Mouse (Mus musculus) E14TG2a.4 (cell line): Measurements from ENCODE around the gene Srcin1.

Source experiments
- H3K27me3 ChIP-seq: 2 replicates; pipeline ENCODE4 v1.6.1; 2014; ENCODE audit warnings: low read length, control low read depth; ENCODE audit not compliant: insufficient read depth
- H3K36me3 ChIP-seq: 2 replicates; pipeline ENCODE4 v1.6.1; 2014; ENCODE audit warnings: low read length, control low read depth; ENCODE audit not compliant: insufficient read depth
- H3K4me1 ChIP-seq: replicated peaks from 2 replicates; pipeline ENCODE4 v1.6.1; 2014; ENCODE audit warnings: low read depth, low read length, control low read depth
- H3K4me3 ChIP-seq: replicated peaks from 2 replicates; pipeline ENCODE4 v1.5.1; 2014; ENCODE audit warnings: mild to moderate bottlenecking, low read length
- H3K9me3 ChIP-seq: 2 replicates; pipeline ENCODE4 v1.6.1; 2014; ENCODE audit warnings: low read length, control low read depth
- CTCF ChIP-seq: conservative IDR thresholded peaks from 2 replicates; pipeline ENCODE4 v1.5.1; 2014; ENCODE audit warnings: low read length
- NANOG ChIP-seq: IDR thresholded peaks from 2 replicates; pipeline ENCODE4 v1.6.1; 2014; ENCODE audit warnings: borderline replicate concordance, low read length, mixed read lengths
- POU5F1 ChIP-seq: IDR thresholded peaks from 2 replicates; pipeline ENCODE4 v1.6.1; 2014; ENCODE audit warnings: low read length, borderline replicate concordance

The Srcin1 gene

DNA sequence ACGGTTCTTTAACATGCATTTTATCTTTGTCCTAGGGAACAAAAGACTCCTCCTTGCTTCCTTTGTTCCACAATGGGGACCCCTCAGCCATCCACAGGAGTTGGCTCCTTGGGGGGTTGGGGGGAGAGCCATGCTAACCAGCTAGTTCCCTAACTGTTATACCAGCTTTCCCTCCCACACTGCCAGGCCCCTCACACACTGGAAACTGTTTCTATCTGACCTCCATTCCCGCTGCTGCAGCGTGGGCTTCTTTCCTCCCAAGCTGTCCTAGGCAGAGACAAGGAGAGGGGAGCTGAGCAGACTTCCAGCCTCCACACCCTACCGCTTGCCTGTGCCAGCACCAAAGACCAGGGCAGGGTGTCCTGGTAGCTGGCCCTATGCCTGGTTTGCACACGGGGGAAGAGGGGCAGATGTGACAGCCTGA lies 6.7 kb downstream of the Srcin1 start:
- no peaks in the 10 kb centered on the region for H3K9me3 ChIP-seq
- H3K4me1 ChIP-seq: peaks cover 97% of the 10 kb centered on the region
- no peaks in the 10 kb centered on the region for H3K36me3 ChIP-seq
- peak overlapping the region; percentile 50 for H3K4me3 ChIP-seq
- TF ChIP-seq POU5F1 (no peak; the same call in 1 of the 2 replicates), NANOG (peak; percentile 77)
- peaks cover 61% of the 10 kb centered on the region for H3K27me3 ChIP-seq

DNA sequence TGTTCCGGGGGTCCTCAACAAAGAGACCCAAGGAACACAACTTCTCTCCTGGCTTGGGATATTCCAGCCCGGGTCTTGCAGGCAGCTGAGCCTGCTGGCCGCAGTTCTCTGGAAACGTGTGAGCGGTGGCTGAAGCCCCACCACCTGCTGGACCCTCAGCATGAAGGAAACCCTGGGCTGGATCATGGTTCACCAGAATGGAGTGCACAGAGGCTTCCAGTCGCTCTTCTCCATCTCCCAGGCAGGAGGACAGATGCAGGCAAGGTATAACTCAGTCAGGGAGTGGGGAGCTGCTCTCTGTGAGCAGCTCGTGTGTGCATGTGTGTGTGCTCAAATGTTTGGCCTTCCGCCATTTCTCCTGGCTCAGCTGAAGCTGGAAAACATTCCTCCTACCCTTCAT lies 7.3 kb downstream of the Srcin1 start:
- peaks cover 60% of the 10 kb centered on the region for H3K27me3 ChIP-seq

DNA sequence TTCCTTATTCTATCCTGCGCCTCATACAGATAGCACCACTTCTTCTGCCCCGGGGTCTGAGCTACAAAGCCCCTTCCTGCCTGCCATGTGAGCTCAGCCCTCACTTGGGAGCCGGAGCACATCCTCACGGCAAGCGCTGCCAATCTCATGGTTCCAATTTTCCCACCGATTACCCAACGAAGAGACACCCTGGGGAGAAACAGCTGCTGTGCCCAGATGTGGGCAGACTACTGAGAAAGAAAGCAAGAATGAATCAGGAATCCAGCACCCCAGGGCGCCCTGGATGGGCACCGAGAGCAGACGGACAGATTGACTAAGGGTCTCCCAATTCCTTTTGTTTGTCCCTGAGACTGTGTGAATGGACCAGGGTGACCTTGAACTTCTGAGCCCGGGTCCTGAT lies 8.5 kb downstream of the Srcin1 start:
- no peak for TF ChIP-seq POU5F1
- TF ChIP-seq NANOG: no peak
- no peak for TF ChIP-seq CTCF
- Histone ChIP-seq H3K9me3 (no peaks in the 10 kb centered on the region), H3K27me3 (peaks cover 58% of the 10 kb centered on the region), H3K4me1 (peaks cover 91% of the 10 kb centered on the region), H3K4me3 (peak overlapping the region; percentile 43), H3K36me3 (no peaks in the 10 kb centered on the region)

More for the DNA sequence above, 7.3 kb downstream of the Srcin1 start:
- no peak for TF ChIP-seq POU5F1
- TF ChIP-seq CTCF: no peak
- no peak for TF ChIP-seq NANOG
- peak overlapping the region; percentile 50 for H3K4me3 ChIP-seq
- no peaks in the 10 kb centered on the region for H3K36me3 ChIP-seq
- H3K9me3 ChIP-seq: no peaks in the 10 kb centered on the region
- peaks cover 96% of the 10 kb centered on the region for H3K4me1 ChIP-seq

DNA sequence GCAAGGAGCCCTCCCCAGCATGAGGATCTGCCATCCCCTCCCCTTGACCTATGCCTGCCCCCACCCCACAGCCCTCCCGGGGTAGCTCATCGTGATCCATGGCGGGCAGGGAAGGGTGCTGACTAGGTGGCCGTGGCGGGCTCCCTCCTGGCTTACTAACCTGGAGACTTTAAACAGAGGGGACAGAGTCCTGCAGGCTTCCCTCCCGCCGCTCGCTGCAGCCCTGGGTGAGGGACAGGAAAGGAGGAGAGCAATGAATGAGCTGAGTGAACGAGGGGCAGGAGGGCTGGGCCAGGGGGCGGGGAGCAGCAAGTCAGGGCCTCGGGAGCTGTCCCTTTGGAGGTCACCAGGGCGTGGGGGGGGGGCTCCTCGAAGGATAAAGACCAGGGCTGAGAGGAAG lies 9.4 kb downstream of the Srcin1 start:
- TF ChIP-seq POU5F1: no peak
- TF ChIP-seq NANOG: no peak
- no peak for TF ChIP-seq CTCF
- H3K36me3 ChIP-seq: no peaks in the 10 kb centered on the region
- H3K4me3 ChIP-seq: peak overlapping the region; percentile 43
- H3K4me1 ChIP-seq: peaks cover 86% of the 10 kb centered on the region
- H3K9me3 ChIP-seq: no peaks in the 10 kb centered on the region
- H3K27me3 ChIP-seq: peaks cover 59% of the 10 kb centered on the region

DNA sequence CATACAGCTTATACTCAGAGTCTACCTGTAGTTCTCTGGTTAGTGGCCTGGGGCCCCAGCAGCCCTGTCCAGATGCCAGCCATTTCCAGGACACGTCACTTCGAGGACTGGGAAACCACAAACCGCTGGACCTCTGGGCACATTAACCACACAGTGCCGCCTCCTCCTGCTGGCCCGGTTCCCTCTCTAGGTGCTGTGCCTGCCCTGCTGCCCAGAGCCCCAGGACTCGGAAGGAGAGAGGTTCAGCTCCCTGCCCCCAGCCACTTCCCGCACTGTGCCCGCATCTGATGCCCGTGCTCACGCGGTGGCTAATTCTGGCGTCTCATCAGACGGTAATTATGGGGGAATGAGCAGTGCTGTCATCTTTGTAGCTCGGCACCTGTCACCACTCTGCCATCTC lies 12.3 kb downstream of the Srcin1 start:
- H3K27me3 ChIP-seq: peaks cover 78% of the 10 kb centered on the region
- H3K9me3 ChIP-seq: no peaks in the 10 kb centered on the region
- H3K4me3 ChIP-seq: no peak overlapping the region
- peaks cover 86% of the 10 kb centered on the region for H3K4me1 ChIP-seq
- H3K36me3 ChIP-seq: no peaks in the 10 kb centered on the region
- TF ChIP-seq NANOG (no peak), POU5F1 (no peak), CTCF (no peak)

DNA sequence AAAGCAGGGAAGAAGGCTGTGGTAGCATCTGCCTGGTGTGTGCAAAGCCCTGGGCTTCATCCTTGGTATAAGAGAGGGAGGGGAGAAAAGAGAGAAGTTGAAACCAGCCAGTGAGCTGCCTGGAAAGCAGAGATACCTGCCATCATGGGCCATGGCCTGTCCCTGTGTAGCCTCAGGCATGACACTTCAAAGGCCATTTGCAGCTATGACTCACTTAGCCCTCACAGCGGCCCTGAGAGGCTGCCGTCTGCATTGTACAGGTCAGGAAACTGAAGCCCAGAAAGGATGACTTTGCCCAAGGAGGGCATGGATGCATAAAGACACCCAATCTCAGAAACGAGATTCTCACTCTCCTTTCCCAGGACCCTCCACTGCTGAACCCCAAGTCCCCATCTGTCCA lies 13.4 kb downstream of the Srcin1 start:
- TF ChIP-seq CTCF (no peak), NANOG (no peak), POU5F1 (no peak)
- Histone ChIP-seq H3K9me3 (no peaks in the 10 kb centered on the region), H3K4me3 (no peak overlapping the region), H3K4me1 (peaks cover 76% of the 10 kb centered on the region), H3K36me3 (no peaks in the 10 kb centered on the region), H3K27me3 (peaks cover 86% of the 10 kb centered on the region)

DNA sequence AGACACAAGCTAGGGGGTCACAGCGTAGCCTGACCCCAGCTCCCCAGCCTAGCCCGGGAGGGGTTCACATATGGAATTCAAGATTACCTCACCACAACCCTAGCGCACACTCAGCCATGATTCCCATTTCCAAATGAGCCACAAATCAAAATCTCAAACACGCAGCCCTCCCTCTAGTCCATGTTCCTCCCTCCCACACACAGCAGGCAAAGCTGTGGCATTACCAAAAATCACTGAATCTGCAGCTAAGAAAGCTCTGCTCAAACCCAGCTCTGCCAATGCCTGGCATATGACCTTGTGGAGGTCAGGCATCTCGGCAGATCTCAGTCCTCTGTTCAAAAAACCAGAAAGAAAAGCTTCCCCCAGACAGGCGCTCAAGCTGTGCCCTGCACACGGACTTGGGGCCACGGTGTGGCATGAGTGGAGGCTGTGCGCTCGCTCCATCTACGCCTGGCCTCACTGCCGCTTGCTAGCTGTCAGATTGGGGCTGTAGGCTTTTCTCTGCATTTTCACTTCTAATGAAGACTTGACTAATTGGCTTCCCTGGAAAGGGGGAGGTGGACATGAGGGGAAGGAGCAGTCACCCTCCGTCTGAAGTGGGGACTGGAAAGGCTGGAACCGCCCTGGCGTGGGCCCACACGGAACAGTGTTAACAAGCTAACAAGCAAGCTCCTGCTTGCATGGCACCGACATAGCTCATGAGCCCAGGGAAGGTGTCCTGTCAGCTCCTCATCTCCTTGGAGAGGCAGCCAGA lies 15.6 kb downstream of the Srcin1 start:
- Histone ChIP-seq H3K9me3 (no peaks in the 10 kb centered on the region), H3K27me3 (peaks cover 72% of the 10 kb centered on the region), H3K36me3 (no peaks in the 10 kb centered on the region), H3K4me1 (peaks cover 71% of the 10 kb centered on the region), H3K4me3 (no peak overlapping the region)
- TF ChIP-seq NANOG (no peak), POU5F1 (no peak), CTCF (no peak)

DNA sequence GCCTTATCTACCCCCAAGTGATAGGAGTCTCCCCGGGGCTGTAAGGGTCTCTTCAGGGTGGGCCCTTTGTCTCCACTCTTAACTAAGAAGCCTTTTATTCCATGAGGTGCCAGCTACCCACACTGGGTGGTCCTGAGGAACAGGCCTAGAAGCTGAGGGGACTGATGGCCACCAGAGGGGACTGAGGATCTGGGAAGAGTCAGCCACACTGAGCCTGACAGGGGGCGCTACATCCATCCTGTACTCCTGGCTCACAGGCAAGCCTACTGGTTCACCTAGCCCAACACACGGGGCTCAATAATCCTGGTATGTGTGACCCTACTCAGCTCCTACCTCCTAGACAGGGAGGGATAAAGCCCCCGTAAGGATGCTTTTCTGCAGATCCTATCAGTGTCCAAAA lies 16.4 kb downstream of the Srcin1 start:
- Histone ChIP-seq H3K36me3 (no peaks in the 10 kb centered on the region), H3K27me3 (peaks cover 63% of the 10 kb centered on the region), H3K4me1 (peaks cover 67% of the 10 kb centered on the region), H3K4me3 (no peak overlapping the region), H3K9me3 (no peaks in the 10 kb centered on the region)
- TF ChIP-seq NANOG: no peak
- TF ChIP-seq CTCF: peak; percentile 45
- TF ChIP-seq POU5F1: no peak

DNA sequence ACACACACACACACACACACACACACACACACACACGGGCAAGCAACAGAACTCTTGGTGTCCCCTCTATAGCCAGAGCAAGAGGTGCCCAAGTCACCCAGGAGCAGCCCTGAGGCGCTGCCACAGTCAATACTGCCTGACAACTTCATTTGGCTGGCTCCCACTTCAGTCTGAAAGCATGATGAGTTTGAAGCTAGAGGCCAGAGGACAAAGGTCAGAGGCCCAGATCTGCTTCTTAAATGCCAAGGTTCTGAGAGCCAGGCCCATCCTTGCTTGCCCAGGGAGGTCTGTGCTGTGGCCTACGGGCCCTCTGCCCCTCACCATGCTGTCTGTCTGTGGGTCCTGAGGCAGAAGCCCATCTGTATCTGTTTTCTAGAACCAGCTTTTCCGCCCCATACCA lies 18.1 kb downstream of the Srcin1 start:
- peaks cover 63% of the 10 kb centered on the region for H3K4me1 ChIP-seq
- no peaks in the 10 kb centered on the region for H3K9me3 ChIP-seq
- TF ChIP-seq CTCF (no peak), POU5F1 (no peak), NANOG (no peak)

More for the DNA sequence above, 18.1 kb downstream of the Srcin1 start:
- Histone ChIP-seq H3K36me3 (no peaks in the 10 kb centered on the region), H3K4me3 (no peak overlapping the region), H3K27me3 (peaks cover 51% of the 10 kb centered on the region)
